Mouse (Mus musculus) testis, adult 2 months (tissue): ENCODE measurements around the gene Rufy3.

Experiments used
- CTCF ChIP-seq: fragments of 200-500 bp; IDR thresholded peaks from 2 replicates; pipeline ENCODE4 v1.5.1; 2012; ENCODE audit warnings: low read depth, mild to moderate bottlenecking, inconsistent platforms, low read length, moderate library complexity; ENCODE audit not compliant: control insufficient read depth, insufficient read depth, insufficient replicate concordance
- POLR2A ChIP-seq: fragments of 200-500 bp; IDR thresholded peaks from 2 replicates; pipeline ENCODE4 v1.6.1; 2012; ENCODE audit warnings: low read depth, mild to moderate bottlenecking, inconsistent platforms, low read length, moderate library complexity; ENCODE audit not compliant: control insufficient read depth

DNA sequence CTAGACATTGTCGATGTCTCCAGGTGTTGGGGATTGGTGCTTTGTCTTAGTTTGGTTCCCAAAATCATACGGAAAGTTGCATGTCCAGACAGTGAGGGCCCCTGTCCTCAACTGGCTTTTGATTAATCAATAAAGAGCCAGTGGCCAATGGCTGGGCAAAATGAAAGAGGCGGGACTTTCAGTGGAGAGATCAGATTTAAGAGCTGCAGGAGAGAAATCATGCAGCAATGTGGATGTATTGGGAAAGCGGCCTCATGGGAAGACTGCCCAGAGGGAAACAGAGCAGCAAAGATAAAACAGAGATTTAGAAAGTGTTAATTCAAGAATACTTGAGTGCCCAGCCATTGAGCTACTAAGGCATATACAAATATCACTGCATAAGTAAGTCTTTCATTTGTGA lies 127.7 kb downstream of the Rufy3 start:
- TF ChIP-seq CTCF: no peak
- TF ChIP-seq POLR2A: no peak
